Mouse (Mus musculus) cerebellum, postnatal 36 days (tissue): ENCODE data around the gene Carmil3.
A peak's percentile ranks its signal among the peaks of the same experiment; 100 is the strongest.

Experiments
- DNase-seq, 2 experiments: peaks; one replicate each; pipeline ENCODE4 v3.0.0; 2021 to 2022; ENCODE audit warnings: mixed read lengths in 2 of 2

The Carmil3 gene

GRCm38 (mm10) chr14:55490361-55491201 is at the start of gene Carmil3:
Gene Carmil3, plus strand, starts transcription at chr14:55490651.
- peak; percentile 83 to 87 for DNase-seq

- DNase-seq: no peak
Measured at GRCm38 (mm10) chr14:55457693-55458092, 32.8 kb upstream of the Carmil3 start.

- peak; percentile 79 to 86 for DNase-seq
Measured at GRCm38 (mm10) chr14:55458273-55458672, 32.2 kb upstream of the Carmil3 start.

GRCm38 (mm10) chr14:55458761-55459160 is 31.7 kb upstream of the Carmil3 start:
- no peak for DNase-seq

- no peak for DNase-seq
Measured at GRCm38 (mm10) chr14:55459796-55460195, 30.7 kb upstream of the Carmil3 start.

GRCm38 (mm10) chr14:55460297-55460696 is 30.2 kb upstream of the Carmil3 start:
- DNase-seq: no peak

GRCm38 (mm10) chr14:55461757-55462156 is 28.7 kb upstream of the Carmil3 start:
- DNase-seq: no peak

GRCm38 (mm10) chr14:55466481-55466880 is 24.0 kb upstream of the Carmil3 start:
- no peak for DNase-seq

GRCm38 (mm10) chr14:55467108-55467507 is 23.3 kb upstream of the Carmil3 start:
- no peak for DNase-seq

GRCm38 (mm10) chr14:55468301-55468741 is 22.1 kb upstream of the Carmil3 start:
- DNase-seq: no peak

- no peak for DNase-seq
Measured at GRCm38 (mm10) chr14:55469041-55469440, 21.4 kb upstream of the Carmil3 start.

GRCm38 (mm10) chr14:55469821-55470220 is 20.6 kb upstream of the Carmil3 start:
- no peak for DNase-seq

- DNase-seq: no peak
Measured at GRCm38 (mm10) chr14:55470806-55471205, 19.6 kb upstream of the Carmil3 start.

GRCm38 (mm10) chr14:55475654-55476053 is 14.8 kb upstream of the Carmil3 start:
- no peak for DNase-seq

GRCm38 (mm10) chr14:55477421-55477820 is 13.0 kb upstream of the Carmil3 start:
- no peak for DNase-seq

GRCm38 (mm10) chr14:55477829-55478228 is 12.6 kb upstream of the Carmil3 start:
- DNase-seq: no peak

- DNase-seq: peak; percentile 78 to 82
Measured at GRCm38 (mm10) chr14:55478651-55479599, 11.5 kb upstream of the Carmil3 start, which contains the start of gene Dhrs4. Gene Dhrs4, plus strand, starts transcription at chr14:55478758.

- DNase-seq: no peak
Measured at GRCm38 (mm10) chr14:55479629-55480028, 10.8 kb upstream of the Carmil3 start.

- DNase-seq: no peak
Measured at GRCm38 (mm10) chr14:55484430-55485085, 5.9 kb upstream of the Carmil3 start.

GRCm38 (mm10) chr14:55486836-55487235 is 3.6 kb upstream of the Carmil3 start:
- no peak for DNase-seq

GRCm38 (mm10) chr14:55491291-55491833 is 911 bp downstream of the Carmil3 start:
- DNase-seq: peak; percentile 64 to 72

- no peak for DNase-seq
Measured at GRCm38 (mm10) chr14:55492103-55492502, 1.7 kb downstream of the Carmil3 start.
